Mouse (Mus musculus) liver, adult 2 months (tissue): Measurements from ENCODE around the gene Masp2.

Experiments used
- CTCF ChIP-seq: fragments of 200-500 bp; IDR thresholded peaks from 2 replicates; pipeline ENCODE4 v1.5.1; 2011; ENCODE audit warnings: low read depth, low read length, control low read depth
- POLR2A ChIP-seq: fragments of 200-500 bp; IDR thresholded peaks from 2 replicates; pipeline ENCODE4 v1.6.1; 2011; ENCODE audit warnings: low read length, control low read depth; ENCODE audit not compliant: insufficient read depth; ENCODE audit errors: extremely low read depth

DNA sequence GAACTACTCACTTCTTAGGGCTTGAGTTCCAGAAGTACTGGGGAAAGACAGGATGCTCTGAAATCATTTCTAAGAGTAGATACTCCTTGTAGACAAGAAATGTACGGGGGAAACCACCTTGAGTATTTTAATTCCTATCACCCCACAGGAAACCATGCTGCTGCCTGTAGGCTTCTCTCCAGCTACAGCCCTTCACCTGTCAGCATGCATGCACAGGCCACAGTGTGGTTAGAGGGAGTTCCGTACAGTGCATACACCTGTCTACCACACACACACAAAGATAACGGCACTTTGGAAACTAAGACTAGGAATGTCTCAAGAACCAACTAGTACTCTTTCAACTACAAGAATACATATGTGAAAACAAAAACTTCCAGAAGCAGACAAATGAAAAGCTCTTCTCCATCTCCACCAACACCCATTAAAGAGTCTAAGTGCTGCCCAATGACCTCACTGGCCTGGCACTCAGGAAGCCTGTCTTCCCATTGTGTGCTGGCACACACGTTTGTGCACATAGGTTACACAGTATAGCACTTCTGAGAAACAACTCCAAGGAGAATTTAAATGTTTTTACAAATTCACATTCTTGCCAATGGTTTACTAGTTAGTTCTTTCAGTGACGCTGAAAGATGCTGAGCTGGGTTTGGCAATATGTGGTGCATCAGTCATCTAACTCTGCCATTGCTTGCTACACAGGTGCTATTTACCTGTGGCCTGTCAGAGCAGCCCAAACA, 8.4 kb downstream of the Masp2 start:
- TF ChIP-seq CTCF (no peak), POLR2A (no peak)
